Mouse (Mus musculus) T-cell, adult 2 months (primary cell): ENCODE results near the gene Nmnat2.

ENCODE experiments used
- DNase-seq: peaks from one replicate; pipeline ENCODE4 v3.0.0; 2022; ENCODE audit warnings: low spot score

The Nmnat2 gene

GRCm38 (mm10) chr1:153019128-153019527 lies 64.3 kb downstream of the Nmnat2 start:
- DNase-seq = no peak

DNA sequence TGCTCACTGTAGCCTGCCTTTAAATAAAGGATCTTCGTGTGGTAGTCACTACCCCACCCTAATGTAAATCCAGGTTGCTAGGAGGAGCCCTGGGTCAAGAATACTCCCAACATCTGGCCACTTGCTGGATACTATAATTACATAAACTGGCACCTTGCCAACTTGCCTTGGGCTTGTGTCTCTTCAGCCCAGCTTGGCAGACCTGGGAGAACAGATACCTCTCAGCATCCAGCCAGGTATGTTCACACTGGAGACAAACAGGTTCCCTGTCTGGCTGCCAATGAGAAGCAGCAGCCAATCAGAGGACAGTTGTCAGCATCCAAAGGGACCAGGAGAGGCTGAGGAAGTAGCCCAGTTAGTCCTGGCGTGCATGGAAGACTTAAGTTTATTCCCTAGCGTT lies 64.8 kb downstream of the Nmnat2 start:
- DNase-seq = no peak

GRCm38 (mm10) chr1:153021034-153021638 lies 66.3 kb downstream of the Nmnat2 start:
- no peak for DNase-seq

GRCm38 (mm10) chr1:153023018-153023417 lies 68.2 kb downstream of the Nmnat2 start:
- no peak for DNase-seq

DNA sequence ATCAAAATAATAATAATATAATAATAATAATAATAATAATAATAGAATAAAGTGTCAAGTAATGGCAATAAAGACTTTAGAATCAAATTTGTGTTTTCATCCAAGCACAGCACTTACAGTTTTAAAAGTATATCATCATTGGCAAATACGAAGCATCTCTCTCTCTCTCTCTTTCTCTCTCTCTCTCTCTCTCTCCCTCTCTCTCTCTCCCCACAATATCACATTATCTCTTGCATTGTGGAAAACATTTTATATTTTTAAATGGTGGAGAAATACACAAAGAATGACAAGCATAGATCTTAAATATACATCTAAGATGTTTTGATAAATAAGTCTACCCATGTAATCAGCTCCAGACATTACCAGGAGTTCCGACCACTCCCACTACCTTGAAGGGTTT lies 69.1 kb downstream of the Nmnat2 start:
- no peak for DNase-seq

DNA sequence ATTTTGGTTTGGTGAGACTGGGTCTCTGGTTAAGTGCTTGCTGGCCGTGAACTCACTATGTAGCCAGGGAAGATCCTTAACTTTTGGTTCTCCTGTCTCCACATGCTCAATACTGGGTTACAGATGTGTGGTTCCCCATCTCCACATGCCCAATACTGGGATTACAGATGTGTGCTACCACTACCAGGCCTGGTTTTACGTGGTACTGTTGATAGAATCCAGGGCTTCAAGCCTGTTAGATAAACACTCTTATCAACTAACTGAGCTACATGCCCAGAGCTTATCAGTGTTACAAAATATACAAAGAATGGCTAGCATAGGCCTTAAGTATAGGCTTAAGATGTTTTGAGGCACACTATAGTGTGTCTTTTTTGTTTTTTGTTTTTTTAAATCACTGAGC lies 69.7 kb downstream of the Nmnat2 start:
- DNase-seq = no peak

- no peak for DNase-seq
These were observed 76.6 kb downstream of the Nmnat2 start for GRCm38 (mm10) chr1:153031345-153031744.

GRCm38 (mm10) chr1:153031954-153032353 lies 77.2 kb downstream of the Nmnat2 start:
- no peak for DNase-seq

- no peak for DNase-seq
These were observed 78.5 kb downstream of the Nmnat2 start for GRCm38 (mm10) chr1:153033145-153033908.

- no peak for DNase-seq
These were observed 79.3 kb downstream of the Nmnat2 start for GRCm38 (mm10) chr1:153034064-153034463.

DNA sequence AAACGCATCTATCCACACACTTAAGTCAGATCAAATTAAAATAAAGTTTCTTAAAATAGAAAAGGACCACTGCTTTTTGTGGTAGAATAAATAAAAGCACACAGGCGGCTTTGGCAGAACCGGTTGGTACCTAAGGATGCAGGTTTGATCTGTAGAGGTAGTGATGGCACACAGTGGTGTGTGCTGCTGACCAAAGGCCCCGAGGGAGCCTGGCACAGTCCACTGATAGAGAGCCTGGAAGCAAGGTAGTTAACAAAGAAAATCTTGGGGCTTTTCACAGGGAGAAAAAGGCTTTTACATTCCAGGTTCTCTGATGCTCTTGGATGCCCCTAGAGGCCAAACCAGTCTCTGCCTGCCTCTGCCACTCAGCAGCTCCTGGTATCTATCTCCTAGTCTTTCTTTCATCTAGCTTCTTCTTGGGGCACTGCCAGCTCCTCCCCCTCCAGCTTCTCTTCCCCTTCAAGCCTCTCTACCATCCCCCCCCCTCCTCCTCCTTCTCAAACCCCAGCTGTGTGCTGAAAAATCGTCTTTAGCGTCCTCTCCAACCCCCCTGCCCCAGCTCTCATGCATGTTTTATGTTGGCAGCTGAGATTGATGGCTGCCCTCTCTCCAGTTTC lies 80.6 kb downstream of the Nmnat2 start:
- DNase-seq = no peak

DNA sequence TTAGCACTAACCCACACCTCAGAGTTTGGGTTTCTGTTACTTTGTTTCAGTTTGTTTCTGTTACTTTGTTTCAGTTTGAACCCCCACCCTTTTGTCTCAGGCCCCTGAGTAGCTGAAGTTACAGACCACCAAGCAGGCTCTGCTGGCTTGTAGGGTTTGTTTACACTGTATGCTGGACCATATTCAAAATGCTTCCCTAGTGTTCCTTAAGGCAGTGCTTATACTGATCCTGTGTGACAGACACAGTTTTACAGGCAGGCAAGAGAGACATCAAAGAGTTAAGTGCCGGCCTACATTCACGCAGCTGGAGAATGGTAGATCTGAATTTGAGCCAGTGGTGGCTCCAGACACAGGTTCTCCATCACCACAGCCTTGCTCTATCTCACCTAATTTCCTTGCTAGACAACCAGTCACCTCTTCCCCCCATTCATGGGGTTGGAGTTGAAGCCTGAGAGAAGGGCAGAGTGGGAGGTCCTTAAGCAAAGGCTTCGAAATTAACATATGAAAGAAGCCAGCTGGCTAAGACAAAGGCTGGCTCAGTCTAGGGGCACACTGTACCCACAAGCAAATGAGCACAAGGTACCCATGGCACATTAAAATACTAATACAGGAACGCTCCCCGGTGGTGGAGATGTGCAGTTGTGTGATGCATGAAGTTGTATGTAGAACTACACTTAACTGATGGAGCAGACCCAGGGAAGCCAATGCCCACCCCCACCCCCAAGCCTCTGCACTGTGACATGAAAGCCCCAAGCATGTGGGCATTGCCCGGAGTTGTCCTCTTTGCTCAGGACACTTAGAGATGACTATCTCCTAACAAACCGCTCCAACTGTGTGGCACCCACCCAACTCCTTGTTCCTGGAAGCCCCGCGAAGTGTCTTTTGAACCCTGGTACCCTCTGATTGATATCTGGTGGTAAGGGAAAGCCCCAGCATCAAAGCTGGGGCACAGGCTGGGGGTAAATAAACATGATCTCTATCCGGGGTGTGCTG lies 82.9 kb downstream of the Nmnat2 start:
- peak; percentile 13 for DNase-seq

DNA sequence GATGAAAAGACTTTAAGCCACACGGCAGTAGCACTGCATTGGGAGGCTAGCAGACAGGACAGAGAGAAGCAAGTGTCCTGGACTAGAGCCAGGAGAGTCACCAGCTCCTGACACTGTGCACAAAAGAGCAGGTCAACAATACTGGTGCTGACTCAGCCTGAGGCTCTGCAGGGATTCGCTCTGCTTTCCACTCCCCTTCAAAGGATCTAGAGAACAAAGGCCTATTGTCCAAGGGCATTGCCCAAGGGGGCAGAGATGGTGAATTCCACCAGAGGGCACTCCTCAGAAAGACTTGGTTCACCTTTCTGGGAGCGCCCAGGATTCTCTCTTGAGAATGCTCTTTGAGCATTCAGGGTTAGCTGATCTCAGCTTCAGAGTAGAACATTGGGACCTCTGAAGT lies 85.3 kb downstream of the Nmnat2 start:
- no peak for DNase-seq

GRCm38 (mm10) chr1:153041046-153041445 lies 86.3 kb downstream of the Nmnat2 start:
- no peak for DNase-seq

- no peak for DNase-seq
These were observed 87.5 kb downstream of the Nmnat2 start for GRCm38 (mm10) chr1:153042318-153042717.

DNA sequence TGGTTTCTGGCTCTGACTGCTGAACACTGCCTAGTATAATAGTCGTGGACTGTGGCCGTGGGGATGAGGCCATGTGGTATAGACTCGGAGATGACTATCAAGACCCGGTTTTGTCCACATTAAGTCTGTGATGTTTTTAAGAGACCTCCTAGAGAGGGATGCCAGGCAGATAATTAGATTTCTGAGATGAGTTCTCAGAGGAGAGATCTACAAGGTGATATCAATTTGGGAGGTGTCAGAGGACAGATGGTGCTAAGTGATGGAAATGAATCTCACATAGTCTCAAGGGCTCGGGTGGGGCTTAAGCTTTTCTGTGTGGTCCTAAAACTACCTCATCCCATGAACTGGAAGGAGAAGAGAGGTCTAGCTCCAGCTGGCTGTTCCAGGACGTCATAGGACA lies 88.5 kb downstream of the Nmnat2 start:
- DNase-seq = no peak

GRCm38 (mm10) chr1:153045368-153045767 lies 90.6 kb downstream of the Nmnat2 start:
- DNase-seq = no peak

DNA sequence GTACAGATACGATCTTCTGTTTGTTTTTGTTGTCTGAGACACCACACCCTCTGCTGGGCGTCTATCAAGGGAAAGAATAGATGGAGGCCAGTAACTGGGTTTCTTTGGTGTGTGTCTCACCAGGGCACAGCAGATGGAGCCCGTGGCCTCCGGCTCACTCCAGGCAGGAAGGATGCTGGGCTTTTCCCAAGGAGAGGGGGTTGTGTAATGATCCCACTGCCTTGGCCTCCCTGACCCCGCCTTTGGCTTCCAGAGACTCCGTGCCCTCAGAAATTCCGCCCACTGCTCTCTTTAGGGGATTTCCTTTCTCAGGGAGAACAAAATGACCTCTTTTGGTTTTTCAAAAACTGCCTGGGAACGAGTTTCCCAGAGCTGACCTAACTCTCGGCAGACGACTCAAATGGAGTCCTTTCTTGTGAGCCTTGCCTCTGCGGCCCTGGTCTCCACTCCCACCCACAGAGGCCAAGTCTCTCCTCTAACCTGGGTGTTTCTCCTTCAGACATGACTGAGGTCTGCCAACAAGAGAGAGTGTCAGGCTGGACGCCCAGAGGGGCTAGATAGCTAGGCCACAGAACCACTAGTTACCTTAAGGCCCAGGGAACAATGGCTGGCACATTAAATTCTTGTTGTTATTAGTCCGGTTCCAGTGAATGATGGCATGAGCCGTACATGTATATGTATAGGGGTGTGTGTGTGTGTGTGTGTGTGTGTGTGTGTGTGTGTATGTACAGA lies 93.5 kb downstream of the Nmnat2 start:
- DNase-seq = no peak

DNA sequence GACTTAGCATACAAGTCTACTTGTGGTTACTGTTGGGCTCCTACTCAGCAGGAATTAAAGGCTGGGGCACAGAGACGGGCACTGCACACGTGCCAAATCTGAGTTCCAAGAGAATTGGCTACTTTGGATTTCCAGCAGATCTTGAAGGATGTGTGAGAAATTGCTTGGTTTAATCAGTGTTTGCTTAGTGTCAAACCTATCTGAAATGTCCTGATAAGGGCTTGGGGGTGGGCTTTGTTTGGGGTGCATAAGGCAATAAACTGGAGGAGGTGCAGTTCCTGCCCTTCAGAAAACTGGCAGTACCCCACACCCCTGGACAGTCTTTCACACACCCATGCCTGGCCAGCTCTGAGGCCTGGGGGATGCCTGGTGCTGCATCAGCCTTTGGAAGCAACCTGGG lies 94.7 kb downstream of the Nmnat2 start:
- no peak for DNase-seq

- no peak for DNase-seq
These were observed 96.7 kb downstream of the Nmnat2 start for GRCm38 (mm10) chr1:153051474-153051873.

- DNase-seq = no peak
These were observed 98.8 kb downstream of the Nmnat2 start for GRCm38 (mm10) chr1:153053619-153054018.
